Mouse (Mus musculus) CH12.LX (cell line): ENCODE results near the gene Dclk2.

Experiments used
- BHLHE40 ChIP-seq: IDR thresholded peaks from 2 replicates; pipeline ENCODE4 v1.6.1; 2011; ENCODE audit warnings: mild to moderate bottlenecking, low read depth, low read length, improper control_type of control experiment
- E2F4 ChIP-seq: IDR thresholded peaks from 2 replicates; pipeline ENCODE4 v1.6.1; 2011; ENCODE audit warnings: low read depth, low read length, improper control_type of control experiment; ENCODE audit not compliant: insufficient replicate concordance
- EP300 ChIP-seq: IDR thresholded peaks from 2 replicates; pipeline ENCODE4 v1.6.1; 2011; ENCODE audit warnings: low read length, improper control_type of control experiment
- HCFC1 ChIP-seq: IDR thresholded peaks from 2 replicates; pipeline ENCODE4 v1.6.1; 2012; ENCODE audit warnings: low read depth, mild to moderate bottlenecking, inconsistent platforms, low read length, improper control_type of control experiment
- MXI1 ChIP-seq: IDR thresholded peaks from 2 replicates; pipeline ENCODE4 v1.6.1; 2011; ENCODE audit warnings: mild to moderate bottlenecking, low read depth, low read length, improper control_type of control experiment
- MYC ChIP-seq: IDR thresholded peaks from 2 replicates; pipeline ENCODE4 v1.6.1; 2011; ENCODE audit warnings: low read depth, mild to moderate bottlenecking, improper control_type of control experiment, low read length
- NELFE ChIP-seq: IDR thresholded peaks from 2 replicates; pipeline ENCODE4 v1.6.1; 2011; ENCODE audit warnings: low read depth, low read length, improper control_type of control experiment
- POLR2A ChIP-seq: IDR thresholded peaks from 2 replicates; pipeline ENCODE4 v1.6.1; 2011; ENCODE audit warnings: low read depth, mild to moderate bottlenecking, improper control_type of control experiment, low read length

GRCm38 (mm10) chr3:86799041-86799440, 121.6 kb downstream of the Dclk2 start:
- TF ChIP-seq NELFE, result no peak
- no peak for TF ChIP-seq POLR2A
- no peak for TF ChIP-seq MXI1
- TF ChIP-seq E2F4, result no peak
- TF ChIP-seq HCFC1, result no peak
- no peak for TF ChIP-seq EP300
- TF ChIP-seq BHLHE40, result no peak
- TF ChIP-seq MYC, result no peak
